Mouse (Mus musculus) adrenal gland, postnatal 10 days (tissue): ENCODE measurements around the gene Pgpep1l. TPM values are rescaled to one million over a fixed set of nuclear protein-coding genes. Genes with fewer than 3 reads are reported as not detected.
"Not testable (repeated sequence)": the region's sequence is repeated elsewhere in the genome, so short reads cannot be mapped to it uniquely, and the experiment has no call there.

Source experiments
- DNase-seq: peaks from one replicate; pipeline ENCODE4 v3.0.0; 2021; ENCODE audit warnings: mixed read lengths
- total RNA-seq, 2 experiments: library from RNA; stranded (reverse); gene quantifications; 2 replicates each; pipeline ENCODE4 v1.2.3; 2021

The Pgpep1l gene
- total RNA-seq, 2 experiments from 2014 or later, result 0.48 to 1.2 TPM

DNA sequence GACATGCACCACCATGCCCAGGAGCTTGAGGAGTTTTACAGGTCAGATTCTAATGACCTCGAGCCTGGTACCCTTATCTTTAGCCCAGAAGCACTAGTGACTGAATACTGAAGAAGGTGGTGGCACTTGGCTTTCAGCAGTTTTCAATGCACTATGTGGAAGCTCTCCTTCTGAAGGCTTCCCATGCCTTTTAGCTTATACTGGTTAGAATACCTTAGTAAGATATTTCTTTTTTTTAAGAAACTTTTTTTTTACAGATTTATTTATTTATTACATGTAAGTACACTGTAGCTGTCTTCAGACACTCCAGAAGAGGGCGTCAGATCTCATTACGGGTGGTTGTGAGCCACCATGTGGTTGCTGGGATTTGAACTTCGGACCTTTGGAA is 19.1 kb upstream of the Pgpep1l start:
- not testable (repeated sequence) for DNase-seq

DNA sequence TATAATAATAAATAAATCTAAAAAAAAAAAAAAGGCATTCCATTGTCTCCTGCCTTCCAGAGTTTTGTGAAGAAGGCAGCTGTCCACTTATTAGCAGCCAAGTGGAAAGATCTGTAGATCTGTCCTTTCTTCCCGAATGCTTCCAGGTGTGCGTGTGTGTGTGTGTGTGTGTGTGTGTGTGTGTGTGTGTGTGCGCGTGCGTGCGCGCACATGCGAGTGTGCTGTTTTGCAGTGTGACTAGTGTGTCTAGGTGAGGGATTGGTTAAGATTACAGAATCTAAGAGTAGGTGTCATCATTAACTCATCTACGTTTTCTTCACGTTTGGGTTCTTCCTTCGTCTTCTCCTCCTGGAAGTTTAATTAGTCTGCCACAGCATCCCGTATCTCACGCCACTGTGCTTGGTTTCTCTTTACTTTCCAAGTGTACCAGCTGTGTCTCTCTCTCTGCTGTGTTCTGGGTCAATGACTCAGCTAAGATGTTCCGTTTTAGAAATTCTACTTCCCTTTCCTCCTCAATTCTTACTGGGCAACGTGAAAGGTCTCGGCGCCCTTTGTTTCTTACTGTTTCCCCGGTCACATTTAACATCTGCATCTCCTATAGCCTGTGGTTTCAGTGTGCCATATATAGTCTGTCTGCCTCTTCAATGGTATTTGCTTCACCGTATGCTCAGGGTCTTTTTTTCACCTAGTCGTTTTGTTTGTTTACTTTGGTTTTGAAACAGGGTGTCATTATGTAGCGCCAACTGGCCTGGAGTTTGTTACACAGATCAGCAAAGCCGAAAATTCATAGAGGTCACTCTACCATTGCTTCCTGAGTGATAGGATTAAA is 18.5 kb upstream of the Pgpep1l start:
- no peak for DNase-seq

DNA sequence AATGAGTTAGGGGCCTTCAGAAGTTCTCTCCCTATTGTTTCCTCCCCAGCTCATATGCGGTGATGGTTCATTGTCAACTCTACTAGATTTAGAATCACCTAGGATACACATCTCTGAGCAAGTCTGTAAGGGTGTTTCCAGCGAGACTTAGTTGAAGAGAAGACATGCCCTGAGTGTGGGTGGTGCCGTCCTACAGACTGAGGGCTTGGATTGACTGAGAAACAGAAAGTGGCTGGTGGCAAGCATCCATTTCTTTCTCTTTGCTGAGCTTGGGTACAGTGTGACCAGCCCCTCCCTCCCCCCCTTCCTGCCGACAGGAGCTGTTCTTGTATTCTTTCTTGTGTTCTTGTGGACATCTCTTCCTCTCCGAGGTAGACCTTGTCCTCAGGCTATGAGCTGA is 17.3 kb upstream of the Pgpep1l start:
- no peak for DNase-seq

DNA sequence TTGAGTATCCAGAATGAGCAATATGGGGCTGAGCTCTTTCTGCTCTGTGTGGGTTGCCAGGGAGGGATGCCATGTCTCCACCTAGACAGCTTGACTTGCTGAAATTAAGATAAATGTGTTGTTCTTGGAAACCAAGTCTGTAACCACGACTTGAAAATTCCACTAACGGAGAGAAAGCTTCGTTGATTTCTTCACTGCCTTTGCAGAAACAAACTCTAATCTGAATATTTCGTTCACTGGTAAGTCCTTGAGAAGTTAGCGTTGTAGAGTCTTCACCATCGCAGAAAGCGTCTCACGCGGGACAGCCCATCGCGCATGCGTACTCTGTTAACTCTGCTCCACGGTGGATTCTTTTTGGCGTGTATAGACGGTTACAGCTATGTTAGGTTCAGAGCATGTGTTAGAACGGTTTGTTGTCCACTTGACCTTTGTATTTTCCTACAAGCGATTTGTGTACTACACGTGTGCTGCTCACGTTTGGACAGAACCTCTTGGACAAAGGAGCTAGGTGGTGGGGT is 16.4 kb upstream of the Pgpep1l start:
- DNase-seq, result no peak

DNA sequence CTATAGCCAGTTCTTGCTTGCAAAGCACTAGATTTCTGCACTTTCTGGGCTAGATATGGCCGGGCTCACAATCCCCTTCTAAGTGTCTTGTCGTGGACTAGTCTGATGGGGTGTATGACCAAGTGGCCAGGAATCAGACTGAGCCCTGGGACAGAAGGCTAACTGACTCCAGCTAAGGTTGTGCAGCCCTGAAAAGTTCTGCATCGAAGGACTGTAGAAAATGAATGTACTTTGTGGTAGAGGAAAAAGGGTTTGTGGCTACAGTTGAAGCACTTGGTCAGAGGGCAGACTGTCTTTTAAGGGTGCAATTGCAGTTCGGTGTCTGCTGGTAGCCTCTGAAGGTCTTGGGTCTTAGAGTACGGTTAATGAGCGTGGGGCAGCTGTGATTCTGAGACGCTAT is 15.4 kb upstream of the Pgpep1l start:
- no peak for DNase-seq

DNA sequence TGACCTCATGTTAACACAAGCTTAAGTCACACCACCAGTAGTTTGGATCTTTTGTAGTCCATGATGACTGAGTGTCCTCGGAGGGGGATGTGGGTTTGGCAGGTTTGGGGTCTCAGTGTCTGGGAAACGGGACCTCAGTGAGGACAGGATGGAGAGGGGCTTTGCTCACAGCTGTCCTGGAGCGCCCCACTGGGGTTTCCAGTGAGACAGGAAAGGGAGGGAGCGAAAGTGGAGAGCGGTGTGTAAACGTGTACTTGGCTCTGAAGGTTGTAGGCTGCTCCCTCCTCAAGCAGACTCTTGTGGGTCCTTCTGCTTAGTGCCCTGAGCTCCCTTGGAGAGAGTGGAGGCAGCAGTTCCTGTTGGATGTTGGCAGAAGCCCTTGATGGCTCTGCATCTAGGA is 14.9 kb upstream of the Pgpep1l start:
- DNase-seq, result no peak

DNA sequence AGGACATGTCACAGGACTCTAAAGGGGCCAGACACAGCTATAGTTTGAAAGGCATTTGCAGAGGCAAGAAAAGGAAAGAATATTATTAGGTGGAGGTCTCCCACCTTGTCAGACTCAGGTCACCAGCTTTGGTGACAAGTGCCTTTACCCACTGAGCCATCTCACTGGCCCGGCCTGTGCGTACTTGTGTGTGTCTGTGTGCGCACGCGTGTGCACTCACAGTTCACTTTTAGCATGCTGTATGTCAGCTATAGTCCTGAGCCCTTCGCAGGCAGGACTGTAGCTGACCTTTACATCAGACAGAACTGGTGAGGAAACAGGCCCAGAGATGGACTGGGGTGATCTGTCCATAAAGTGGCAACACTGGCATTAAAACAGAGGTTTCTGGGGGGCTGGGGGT is 14.4 kb upstream of the Pgpep1l start:
- DNase-seq, result no peak

DNA sequence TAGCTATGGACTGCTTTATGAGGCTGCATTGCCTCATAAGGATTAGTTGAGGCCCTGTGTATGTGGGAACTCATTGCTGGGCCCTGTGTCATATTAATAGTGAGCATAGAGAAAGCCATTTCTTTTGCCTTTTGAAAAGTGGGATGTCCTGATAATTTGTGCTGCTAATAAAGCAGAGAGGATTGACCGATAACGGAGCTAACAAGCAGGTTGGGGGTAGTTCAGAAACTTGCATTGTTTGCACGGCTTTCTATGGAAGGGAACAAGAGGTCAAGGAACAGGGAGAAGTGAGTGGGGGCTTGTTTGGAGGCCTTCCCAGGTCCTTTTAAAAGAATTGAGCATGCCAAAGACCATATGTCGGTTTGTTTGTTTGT is 13.9 kb upstream of the Pgpep1l start:
- no peak for DNase-seq

DNA sequence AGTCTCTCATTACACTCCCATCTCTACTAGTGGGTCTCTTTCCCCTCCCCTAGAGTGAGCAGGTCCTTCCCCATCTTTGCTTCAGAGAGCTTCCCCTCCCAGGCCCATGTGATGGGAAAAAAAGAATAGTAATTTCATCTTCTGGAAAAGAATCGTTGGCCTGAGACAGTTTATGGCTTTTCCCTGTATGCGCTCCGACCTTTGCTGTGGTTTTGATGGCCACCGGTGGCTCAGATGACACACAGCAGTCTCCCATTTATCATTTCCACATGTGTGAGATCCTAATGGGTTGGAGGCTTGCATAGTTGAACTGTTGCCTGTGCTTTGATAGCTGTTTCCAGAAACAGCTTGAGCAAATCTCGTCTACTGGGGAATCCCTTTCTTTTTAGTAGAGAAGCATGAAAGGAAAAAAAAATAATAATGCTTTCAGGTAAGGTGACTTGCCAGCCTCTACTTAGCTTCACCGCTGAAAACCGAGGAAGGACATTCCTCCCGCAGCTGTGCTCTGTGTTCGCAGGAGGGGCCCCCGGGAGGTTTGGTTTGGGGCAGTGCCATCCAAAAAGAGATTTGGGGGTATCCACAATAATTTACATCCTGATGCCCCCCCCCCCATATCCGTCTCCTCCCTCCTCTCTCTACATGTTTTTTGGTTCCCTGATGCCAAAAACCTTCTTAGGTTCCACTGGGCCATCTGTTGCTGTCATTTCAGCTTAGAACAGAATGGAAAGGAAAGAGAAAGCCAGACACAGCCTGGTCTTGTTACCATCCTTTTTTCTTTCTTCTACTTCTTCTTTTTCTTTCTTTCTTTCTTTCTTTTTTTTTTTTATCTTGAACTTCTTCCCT is 13.2 kb upstream of the Pgpep1l start:
- no peak for DNase-seq

DNA sequence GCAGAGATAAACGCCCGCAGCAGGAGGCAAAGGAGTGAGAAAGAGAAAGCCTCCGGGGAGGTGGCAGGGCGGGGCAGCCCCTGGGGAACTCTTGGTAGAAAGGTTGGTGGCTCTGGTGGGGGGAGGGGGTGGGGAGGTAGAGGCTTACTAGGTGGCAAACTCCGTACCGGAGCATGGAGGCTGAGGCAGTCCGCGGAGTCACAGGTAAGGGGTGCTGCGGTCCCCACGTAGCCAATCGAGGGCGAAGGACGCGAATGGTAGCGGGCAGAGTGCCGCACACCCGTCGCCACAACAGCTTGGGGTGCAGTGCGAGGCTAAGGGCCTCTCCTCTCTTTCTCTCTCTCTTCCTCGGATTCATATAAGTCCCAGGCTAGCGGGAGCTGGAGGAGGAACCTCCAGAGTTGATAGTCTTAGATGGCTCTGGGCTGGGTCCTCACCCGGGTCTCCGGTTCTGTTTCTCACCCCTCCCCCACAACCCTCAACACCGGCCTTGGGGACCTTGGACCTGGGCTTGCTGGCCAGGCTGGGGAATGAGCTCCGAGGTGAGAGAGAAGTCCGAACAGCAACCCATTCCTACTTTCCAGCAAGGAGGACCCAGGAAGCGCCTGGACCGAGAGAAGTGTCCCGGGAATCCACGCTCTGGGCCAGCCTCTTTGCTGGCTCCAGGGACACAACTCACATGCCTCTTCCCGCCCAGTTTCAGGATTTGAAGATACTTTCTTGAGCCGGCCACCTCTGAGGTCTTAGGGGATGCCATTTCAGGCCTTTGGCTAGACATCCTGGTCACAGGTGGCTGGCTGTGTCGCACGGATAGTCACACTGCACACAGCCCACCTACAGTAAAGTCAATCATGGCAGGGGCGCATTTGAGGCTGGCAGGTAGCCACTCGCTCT is 12.1 kb upstream of the Pgpep1l start:
- DNase-seq, result peak; percentile 30

DNA sequence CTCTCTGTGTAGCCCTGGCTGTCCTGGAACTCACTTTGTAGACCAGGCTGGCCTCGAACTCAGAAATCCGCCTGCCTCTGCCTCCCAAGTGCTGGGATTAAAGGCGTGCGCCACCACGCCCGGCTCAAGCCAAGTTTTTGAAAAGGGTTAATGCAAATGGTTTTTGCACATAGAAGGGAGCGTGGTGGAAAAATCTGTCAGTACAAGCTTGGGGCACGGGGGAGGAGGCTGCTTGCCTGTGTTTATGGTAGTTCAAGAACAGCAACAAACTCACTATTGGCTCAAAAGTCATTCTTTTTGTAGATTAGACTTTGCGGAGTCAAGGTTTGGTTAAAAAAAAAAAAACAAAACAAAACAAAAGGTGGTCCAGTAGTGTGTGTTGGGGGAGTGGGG is 11.4 kb upstream of the Pgpep1l start:
- not testable (repeated sequence) for DNase-seq

DNA sequence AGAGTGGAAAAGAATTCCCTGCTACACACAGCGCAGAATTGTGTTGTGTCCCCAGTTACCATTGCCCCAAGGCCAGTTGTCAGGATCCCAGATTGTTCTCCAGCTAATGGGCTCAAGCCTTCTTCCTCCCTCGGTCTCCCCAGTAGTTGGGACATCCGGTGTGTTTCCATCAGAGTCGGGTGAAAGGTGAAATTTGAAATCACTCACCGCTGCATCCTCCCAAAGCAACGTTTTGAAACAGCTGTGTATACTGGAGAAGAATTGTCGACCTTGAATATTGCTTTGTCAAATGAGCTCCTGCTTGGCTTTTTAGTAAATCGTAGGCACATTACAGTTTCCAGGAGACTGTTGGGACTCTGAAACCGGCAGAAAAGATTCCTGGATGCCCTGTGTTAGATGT is 10.9 kb upstream of the Pgpep1l start:
- DNase-seq, result no peak

DNA sequence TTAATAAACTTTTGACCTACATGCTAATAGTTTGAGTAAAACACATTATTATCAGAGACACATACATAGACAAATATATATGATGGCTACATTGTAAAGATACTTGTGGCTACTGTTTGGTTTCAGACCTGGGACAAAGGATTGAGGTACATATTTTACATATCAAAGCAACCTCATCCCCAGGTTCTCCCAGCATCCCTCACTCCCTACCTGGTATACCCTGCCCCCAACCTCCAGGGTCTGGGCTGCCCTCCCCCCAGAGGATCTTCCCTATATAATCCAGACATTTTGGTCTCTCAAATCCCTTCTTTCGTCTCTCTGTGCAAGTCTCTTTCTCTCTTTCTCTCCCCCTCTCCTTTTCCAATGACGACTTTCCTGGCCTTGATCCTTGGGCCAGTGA is 10.2 kb upstream of the Pgpep1l start:
- DNase-seq, result no peak

DNA sequence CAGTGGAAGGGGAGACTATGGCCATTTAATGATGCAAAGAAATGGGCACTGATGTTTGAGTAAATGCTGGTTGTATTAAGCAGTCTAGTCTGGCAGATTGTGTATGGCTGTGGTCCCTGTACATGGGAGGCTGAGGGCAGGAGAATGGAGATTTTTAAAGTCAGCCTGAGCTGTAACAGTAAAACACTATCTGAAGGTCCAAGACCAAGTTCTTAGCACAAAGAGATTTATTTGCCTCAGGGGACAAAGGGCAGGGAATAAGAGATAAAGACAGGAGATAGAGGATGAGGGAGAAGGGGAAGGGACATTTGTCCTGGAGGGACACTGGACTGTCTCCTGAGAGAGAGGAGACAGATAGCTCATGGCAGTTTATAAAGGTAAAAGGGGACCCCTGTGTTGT is 9.5 kb upstream of the Pgpep1l start, which contains the start of gene Fam169b:
Gene Fam169b (plus strand): TSS at position 325 of the 400 bp plus-strand sequence.
- no peak for DNase-seq

DNA sequence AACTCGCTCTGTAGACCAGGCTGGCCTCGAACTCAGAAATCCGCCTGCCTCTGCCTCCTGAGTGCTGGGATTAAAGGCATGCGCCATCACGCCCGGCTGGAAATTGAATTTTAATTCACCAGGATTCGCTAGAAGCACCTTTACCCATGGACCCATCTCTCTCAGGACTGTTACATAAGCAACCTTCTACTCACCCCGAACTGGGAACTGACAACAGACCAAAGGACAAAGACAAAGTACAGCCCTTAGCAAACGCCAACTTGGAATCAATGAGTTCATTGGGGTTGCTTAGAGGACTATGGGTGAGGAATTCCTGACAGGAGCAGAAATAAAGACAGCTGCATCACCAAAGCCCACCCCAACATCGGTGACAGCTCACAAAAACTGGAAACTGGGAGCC is 8.6 kb upstream of the Pgpep1l start:
- no peak for DNase-seq

DNA sequence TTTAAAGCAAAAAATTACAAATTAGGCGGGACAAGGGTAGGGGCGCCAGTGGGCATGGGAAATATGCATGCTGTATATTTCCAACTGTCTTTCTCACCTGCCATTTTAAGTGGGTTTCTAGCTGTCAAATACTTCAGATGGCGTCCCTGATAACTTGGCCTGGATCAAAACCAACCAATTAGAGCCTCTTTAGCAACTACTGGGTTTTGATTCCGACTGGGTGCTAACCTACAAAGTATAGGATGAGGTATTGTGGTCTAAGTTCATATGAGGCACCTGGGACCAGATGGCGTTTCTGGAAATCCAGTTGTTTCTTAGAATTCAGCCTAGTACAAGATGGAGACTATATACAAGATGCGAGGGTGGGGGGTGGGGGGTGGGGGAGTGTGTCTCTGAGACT is 7.8 kb upstream of the Pgpep1l start:
- DNase-seq, result no peak

DNA sequence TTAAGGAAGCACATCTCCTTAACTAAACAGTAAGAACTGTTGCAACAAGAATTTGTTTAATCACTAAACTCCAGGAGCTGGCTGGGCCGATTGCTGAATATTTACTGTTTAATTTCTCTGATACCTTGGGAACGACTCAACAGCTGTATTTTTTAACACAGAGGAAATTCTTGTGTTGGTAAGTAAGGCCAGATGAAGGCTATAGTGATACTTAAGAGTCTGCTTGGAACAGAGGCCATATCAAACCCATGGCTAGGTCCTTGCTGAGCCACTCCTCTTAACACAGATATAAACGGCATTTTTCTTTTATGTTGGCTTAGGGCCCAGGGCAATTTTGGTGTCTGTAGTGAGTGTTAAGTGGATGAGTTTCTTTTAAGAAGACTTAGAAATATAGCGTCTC is 6.5 kb upstream of the Pgpep1l start:
- no peak for DNase-seq

DNA sequence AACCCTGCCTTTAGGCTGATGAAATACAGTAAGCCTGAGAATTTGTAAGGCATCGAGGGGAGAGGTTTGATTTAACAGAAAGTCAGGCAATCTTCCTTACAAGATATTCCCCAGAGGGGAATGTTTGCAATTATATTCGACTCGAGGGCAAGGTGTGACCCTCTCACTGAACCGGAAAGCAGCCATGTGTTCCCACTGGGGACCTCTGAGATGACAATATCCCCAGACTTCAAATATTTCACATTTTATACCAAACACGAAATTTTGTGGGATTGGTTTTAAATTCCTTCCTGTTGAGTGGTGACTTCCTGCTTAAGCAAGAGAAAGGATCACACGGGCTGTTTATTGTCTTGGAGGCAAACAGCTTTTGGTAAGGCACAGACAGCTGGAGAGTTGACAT is 2.7 kb upstream of the Pgpep1l start:
- no peak for DNase-seq

DNA sequence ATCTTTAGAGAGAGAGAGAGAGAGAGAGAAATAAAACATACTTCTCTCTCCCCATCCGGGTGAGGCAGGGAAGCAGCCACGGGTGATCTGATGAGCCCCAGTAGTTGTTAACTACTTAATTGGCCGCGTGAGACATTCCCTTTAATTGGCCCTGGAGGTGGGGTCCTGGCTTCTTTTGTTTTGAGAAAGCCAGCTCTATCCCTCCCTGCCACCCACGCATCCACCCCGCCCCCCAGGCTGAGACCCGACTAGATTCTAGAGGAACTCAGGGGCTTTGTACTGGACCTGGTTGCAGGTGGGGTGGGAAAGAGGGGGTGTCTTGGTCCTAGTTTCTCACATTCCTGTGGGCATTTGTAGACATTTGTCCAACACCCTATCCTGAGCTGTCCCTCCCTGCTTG is 1.4 kb upstream of the Pgpep1l start:
- no peak for DNase-seq

DNA sequence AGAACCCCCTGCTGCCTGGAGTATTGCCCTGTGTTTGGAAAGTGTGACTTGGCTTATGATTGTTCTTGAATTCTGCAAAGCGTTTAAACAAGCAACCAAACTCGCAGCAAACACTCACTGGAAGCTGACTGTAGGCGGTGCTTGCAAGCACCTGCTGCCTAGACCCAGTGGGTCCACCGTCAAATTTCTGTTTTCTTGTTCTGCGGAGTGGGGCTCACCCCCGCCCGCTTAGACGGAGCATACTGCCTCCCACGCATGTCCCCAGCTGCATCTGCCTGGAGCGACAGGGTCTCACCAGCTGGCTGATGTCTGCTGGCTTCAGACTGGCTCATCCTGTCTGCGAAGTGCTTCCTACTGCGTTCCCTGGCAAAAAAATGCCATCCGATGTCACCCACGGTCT is 498 bp upstream of the Pgpep1l start:
- DNase-seq, result peak; percentile 45

DNA sequence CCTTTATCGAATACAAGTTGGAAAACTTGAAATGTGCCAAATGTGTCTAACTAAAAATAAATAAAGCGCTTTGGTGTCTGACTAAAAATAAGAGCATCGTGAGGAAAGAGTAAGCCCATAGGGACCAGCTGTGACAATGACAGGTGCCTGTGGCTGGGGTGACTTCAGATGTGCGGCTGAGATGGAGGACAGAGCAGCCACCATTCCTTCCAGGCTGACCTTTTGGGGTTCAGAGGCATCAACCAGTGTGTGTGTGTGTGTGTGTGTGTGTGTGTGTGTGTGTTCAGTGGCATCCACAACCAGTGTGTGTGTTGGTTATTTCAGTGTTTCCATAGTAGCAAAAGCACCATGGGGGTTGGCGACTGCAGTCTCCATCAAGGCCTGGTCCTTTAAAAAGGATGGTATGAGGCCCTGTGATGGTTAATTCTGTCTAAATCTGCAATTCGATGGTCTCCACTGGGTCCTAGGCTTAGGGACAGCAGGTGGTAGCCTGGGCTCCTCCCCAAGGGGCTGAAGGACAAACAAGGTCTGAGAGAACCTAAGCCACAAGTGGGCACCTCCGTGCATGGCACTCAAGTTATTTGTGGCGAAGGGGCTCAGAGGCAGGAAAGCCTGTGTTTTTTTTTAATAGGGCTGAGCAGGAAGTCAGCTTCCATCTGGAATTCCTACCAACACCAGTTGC is 546 bp downstream of the Pgpep1l start:
- DNase-seq, result no peak
